Mouse (Mus musculus) kidney, postnatal 36 days (tissue): Measurements from ENCODE around the gene Znrd1as.
"Not testable (repeated sequence)": the region's sequence is repeated elsewhere in the genome, so short reads cannot be mapped to it uniquely, and the experiment has no call there.

Experiments used
- DNase-seq, 2 experiments: peaks; one replicate each; pipeline ENCODE4 v3.0.0; 2021 to 2022; ENCODE audit warnings: mixed read lengths in 2 of 2

Gene Znrd1as

DNA sequence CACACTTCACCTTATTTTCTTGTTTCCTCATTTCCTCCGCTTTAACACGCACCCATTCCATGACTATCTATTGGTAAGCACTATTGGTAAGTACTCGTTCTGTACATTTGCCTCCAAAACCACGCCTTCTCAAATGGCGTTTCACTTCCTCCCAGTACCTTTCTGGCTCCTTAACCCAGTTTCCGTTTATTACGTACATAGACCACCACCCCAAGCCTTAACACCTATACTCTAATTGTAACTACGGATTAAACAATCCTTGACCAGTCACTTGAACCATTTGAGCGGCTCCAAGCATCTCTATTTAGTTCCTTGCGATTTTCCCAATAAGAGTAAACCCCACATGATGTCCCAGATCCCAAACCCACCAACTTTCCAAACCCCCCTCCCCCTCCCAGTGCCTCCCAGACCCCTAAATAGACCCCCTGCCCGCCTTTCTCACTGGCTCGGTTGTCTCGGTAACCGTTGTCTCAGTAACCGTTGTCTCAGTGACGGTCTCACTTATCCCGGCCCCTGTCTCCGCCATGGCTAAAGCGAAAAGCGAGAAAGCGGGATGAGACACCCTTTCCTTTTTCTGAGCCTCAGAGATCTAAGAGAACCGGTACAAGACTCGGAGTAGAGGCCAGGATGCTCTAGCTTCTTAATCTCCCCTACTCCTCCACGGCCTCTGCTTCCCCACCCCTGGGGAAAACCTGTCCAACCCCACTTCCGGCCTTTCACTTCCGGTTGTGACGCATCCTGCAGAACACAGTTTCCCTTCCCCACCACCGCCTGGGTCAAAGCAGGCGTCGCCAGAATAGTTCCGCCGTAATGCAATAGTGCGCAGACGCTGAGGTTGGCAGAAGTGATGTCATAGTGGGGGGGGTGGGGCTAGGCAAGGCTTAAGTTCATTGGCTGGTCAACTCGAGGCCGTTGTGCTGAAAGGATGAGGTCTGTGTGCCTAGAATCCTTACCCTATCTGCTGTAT, 7.1 kb upstream of the Znrd1as start, which contains the start of gene Ppp1r11:
Gene Ppp1r11 (minus strand): TSS at position 761 of the 967 bp plus-strand sequence.
- peak; percentile 97 to 98 for DNase-seq

DNA sequence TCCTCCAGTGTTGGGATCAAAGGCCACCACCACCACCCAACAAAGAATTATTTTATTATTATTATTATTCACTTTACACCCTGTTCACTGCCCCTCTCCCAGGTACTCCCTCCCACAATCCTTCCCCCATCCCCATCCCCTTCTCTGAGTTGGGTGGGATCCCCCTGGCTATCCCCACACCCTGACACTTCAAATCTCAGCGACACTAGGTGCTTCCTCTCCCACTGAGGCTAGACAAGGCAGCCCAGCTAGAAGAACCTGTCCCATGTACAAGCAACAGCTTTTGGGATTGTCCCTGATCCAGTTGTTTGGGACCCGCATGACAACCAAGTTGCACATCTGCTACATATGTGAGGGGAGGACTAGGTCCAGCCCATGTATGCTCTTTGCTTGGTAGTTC, 5.8 kb upstream of the Znrd1as start:
- no peak for DNase-seq

DNA sequence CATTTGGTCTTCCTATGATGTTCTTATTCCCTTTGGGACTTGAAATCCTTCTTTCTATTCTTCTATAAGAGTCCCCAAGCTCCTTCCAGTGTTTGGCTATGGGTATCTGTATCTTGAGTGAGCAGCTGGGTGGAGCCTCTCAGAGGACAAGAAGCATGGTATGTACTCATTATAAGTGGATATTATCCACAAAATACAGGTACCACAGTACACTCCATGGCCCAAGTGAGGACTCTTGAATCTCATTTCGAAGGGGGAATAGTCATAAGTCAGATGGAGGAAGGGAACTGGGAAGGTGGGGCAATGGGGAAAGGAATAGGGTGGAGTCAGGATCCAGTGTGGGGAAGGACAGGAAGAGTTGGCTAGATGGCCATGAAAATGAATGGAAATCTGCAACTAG, 5.3 kb upstream of the Znrd1as start:
- DNase-seq, result no peak

DNA sequence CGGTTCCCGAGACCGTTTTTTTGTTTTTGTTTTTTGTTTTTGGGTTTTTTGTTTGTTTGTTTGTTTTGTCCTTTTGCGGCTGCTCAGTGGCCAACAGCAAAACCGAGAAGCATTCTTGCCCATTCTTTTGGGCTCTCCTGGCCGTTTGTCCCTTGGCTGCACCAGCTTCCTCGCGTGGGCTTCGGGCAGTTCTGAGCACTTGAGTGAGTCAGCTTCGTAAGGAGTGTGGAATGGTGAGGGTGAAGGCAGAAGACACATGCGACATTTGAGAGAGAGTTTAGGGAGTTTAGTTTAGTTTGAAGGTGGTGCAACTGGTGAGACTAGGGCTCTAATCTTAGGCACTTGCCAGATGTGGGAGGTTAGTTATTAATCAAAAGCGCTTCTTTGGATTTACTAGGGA, 492 bp downstream of the Znrd1as start:
- no peak for DNase-seq

DNA sequence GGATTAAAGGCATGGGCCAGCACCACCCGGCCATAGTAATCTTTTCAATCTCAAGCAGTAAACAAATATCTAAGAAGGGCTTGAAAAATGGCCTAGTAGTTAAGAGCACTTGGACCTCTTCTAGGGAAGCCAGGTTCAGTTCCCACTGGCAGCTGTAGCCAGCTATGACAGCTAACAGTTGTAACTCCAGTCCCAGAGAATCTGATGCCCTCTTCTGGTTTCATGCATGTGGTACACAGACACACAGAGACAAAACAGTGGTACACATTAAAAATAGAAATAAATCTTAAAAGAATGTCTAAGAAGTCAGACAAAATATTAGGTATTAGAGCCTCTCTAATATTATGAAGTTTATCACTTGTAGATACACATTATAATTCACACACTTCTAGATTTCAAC, 2.7 kb downstream of the Znrd1as start:
- DNase-seq, result no peak

DNA sequence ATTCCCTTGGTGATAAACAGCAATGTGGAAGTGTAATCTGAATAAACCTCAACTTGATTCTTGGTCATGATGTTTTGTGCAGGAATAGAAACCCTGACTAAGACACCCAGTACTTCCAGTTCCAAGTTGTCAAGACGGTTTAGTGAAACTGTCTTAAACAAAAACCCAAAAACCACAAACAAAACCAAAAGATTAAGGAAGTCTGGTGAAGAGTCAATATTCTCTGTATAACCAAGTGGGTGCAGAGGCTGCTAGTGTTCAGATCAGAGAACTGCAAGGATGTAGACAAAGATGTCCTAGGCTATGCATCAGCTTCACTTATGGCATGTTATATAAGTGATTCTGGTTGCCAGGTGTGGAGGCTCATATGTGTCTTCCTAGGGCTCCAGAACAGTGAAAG, 8.5 kb downstream of the Znrd1as start:
- no peak for DNase-seq

DNA sequence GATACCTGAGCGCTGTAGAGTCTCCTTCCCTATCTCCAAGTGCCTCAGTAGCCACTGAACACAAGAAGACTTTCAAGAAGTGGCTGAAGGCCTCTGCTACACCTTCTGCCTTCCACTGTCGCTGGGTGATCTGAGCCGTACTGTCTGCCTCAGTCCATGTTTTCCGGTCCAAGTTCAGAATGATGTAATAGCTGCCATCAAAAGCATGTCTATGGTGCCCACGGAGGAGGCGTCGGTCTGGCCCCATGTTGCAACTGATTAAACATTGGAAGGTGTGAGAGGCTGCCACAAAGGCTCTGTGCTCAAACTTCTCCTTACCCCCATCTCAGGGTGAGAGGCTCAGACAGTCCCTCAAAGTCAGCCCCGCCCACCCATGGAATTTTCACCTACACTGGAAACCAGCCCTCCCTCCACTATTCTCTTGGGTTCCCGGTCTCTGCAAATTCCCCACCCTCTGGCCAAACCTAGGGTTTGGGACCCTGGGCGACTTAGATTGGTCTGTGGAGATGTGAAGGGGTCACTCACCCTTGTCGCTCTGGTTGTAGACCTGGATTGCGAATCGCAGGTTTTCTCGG, 12.0 kb downstream of the Znrd1as start:
- DNase-seq, result no peak

DNA sequence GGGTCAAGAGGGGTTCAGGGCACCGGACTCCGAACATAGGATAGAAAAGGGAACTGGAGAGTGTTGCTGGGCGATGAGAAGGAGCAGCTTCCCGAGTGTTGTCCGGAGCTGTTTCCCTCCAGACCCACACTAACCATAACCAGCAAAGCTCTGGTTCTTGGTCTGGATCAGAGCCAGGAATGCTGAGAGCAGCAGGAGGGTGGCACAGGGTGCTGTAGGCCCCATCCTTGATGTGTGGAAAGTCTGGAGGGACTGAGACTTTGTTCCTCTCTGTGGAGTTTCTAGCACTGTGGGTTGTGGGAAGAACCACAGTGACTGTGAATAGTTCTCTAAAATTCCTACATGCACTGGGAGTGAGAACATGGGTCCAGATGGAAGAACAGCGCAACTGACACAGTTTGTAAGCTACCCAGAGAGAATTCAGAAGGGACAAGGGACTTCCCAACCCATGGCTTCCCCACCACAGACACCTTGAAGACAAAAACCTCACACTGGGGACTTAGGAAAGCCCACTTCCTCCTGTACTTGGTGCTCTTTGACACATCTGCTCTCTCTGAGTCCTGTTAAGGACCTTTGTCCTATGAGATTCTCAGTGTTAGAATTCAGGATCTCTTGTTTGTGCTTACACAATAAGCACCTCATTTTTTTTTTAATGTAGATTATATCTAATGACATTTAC, 12.9 kb downstream of the Znrd1as start:
- no peak for DNase-seq

DNA sequence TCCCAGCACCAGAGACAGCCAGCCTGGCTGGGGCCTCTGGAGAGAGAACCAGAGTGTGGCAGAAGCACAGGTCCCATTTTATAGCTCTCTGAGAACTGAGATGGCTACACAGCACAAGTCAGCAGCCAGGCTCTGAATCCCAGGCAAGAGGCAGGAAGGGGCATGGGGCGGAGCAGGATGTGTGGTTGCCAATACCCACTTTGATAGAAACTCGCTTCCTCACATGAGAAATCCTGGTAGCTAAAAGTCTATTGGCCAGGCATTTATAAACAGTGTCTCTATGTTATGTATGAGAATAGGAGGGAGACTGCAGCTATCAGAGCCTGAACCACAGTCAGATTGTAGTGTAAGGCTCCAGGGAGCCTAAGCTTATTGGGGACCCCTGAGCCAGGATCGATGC, 14.4 kb downstream of the Znrd1as start:
- DNase-seq, result no peak

DNA sequence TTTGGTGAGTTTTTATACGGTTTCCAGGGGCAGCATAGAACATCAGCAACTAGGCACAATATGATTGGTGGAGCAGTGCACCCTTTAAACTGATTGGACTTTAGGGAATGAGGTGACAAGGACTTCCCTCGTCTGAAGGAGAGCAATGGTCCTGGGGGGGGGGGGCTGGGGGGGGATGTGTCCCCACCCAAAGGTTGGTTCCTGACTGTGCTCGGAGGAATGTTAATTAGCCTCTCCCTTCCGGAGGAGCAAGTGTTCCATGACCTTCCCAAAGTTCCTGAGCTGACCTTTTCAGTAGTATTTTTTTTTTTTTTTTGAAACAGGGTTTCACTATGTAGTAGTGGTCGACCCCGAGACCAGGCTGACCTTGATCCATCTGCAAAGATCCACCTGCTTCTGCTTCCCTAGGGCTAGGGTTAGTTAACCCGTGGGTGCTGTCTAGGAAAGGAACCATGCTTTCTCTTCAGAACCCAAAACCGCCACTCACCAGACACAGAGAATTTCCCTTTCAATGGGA, 14.9 kb downstream of the Znrd1as start:
- no peak for DNase-seq

DNA sequence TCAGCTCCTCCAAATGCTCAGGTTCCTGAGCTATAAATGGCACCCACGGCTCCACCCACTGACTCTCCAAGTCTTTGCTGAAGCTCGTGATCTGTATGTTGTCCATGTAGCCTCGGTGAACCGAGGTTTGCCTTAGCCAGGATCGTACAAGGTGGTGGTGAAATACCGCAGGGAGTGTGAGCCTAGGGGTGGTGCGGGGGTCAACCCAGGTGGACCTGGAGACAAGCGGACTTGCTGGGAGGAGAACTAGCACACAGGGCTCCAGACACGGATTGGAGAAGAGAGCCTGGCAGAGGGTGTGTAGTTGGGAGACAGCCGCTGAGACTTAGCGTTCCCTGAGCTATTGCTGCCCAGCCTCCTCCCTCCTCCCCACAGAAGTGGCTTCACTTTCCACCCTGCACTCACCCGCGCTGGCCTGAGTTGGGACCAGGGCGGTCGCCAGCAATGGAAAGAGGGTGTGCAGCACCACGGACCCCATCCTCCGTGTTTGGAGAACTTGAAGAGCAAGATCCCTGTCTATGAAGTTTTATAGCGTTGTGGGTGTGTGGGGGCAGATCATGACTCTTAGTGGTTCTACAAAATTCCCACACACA, 22.9 kb downstream of the Znrd1as start, which contains the start of gene 2410137M14Rik:
Gene 2410137M14Rik (minus strand): TSS at position 17 of the 593 bp plus-strand sequence.
- DNase-seq, result no peak

DNA sequence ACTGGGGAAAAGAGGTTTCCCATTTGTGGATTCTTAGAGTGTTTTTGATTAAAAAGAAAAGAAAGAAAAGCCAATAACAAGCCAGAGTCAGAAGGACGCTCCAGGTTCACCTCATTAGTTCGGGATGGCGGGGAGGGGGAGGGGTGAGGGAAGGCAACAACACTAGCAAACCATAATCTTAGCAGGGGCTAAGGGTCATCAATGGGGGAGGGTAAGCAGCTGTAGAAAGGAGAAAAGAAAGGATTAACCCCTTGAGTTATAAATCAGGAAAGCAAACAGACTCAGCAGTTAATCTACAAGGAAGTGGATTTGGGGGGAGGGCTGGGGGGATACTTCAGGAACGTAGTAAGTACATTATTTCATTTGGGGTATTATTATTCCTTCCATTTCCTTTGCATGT, 23.5 kb downstream of the Znrd1as start:
- no peak for DNase-seq

DNA sequence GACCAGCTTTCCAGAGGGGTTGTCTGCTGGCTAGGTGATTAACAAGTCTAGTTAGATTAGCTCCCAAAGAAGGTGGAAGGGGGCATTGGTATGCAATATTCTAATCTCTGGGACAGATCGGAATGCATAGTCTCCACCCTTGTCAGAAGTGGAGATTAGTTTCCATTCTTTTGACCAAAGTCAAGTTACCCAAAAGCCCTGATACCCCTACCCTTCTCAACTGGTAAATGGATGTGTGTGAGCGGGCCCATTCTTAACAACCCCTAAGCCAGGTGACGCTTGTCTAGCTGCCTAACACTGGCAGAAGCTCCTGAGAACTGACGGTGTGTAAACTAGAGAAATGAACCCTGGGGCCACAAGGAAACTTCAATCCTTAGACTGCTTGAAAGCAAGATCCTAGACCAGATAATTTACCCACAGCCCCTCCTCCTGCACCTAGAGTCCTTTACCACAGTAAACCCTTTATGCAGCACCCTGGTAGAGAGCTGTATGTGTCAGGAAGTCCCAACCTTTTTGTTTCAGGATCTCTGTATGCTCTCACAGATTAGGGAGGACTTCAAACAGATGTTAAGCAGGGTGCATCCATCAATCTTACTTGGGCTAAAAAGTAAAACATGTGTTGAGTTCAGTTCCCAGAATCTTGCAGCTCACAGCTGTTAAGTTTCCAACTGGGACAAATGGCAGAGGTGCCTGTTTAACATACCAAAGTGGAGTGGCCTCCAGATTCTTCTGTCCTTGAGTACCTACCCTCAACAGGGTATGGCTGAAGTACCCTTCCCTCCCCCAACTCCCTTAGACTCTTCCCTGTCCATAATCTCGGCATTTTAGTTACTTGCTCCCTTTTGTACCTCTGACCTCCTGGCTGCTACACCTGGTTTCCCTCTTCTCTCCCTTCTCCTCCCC, 24.1 kb downstream of the Znrd1as start:
- DNase-seq, result no peak

DNA sequence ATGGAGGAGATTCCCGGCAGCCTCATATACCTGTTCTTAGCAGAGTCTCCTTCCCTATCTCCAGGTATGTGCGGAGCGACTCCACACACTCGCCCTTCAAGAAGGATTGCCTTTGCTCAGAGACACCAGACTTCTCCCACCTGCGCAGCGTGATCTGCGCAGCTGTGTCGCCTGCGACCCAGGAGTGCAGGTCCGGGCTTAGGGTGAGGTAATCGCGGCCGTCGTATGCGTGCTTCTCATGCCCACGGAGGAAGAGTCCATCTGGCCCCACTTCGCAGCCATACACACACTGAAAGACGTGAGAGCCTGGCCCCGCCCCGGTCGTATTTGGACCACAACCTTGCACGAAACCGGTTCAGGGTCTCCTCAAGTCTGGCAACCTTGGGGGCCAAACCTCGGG, 30.1 kb downstream of the Znrd1as start:
- DNase-seq, result no peak

DNA sequence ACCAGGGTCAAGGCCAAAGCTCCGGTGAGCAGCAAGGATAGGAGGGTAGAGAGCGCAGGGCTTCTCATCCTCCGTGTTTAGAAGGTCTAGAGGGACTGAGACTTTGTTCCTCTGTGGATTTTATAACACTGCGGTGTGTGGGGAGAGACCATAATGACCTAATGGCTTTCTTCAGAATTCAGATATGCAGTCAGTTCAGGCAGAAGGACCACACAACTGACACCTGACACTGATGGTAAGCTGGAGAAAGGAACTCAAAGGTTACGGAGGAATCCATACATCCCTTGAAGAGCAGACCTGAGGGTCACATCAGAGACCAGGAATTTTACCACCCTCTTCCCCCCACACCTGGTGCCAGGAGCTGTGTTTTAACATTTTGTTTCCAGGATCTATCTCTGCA, 31.0 kb downstream of the Znrd1as start, which contains the start of gene H2-M5:
Gene H2-M5 (minus strand): TSS at position 101 of the 400 bp plus-strand sequence.
- DNase-seq, result no peak

DNA sequence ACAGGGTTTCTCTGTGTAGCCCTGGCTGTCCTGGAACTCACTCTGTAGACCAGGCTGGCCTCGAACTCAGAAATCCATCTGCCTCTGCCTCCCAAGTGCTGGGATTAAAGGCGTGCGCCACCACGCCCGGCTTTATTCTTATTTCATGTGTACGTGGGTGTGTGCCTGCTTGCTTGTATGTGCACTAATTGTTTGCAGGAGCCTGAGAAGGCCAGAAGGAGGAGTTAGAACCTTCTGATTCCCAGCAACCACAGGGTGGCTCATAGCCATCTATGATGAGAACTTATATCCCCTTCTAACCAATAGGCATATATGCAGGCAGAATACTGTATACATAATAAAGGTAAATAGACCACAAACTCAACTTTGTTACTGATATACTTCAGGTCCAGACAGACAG, 32.2 kb downstream of the Znrd1as start:
- not testable (repeated sequence) for DNase-seq

DNA sequence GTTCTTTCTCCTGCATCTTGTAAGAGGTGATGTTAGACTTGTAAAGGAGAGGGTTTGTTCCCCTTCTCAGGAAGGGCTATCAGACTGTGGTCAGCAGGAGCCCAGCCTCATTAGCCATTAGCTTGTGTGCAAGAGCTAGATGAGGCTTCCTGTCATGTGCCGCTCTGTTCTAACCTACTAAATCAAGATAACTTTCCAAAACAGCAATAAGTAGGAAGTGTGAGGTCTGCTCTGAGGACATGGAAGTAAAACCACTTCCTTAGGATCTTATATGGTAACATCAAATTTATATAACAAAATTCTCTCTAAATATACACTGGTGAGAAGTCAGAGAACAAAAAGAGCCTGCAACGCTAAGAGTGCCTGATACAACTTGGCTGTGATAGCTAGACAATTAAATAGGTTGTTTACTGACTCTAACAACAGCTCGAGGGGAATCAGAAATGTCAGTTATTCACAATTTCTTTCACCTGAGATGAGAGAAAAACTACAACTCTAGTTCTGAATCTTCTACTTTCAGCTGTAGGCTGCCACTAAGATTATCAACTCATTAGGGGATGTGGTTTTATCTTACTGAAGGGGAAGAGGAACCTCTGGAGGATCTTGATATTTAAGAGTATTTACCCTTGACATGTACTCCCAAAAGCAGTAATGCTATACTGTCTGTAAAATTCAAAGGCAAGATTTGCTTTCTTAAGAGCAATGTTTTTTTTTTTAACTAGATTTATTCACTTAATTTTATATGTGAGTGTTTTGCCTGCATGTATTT, 34.1 kb downstream of the Znrd1as start:
- no peak for DNase-seq

DNA sequence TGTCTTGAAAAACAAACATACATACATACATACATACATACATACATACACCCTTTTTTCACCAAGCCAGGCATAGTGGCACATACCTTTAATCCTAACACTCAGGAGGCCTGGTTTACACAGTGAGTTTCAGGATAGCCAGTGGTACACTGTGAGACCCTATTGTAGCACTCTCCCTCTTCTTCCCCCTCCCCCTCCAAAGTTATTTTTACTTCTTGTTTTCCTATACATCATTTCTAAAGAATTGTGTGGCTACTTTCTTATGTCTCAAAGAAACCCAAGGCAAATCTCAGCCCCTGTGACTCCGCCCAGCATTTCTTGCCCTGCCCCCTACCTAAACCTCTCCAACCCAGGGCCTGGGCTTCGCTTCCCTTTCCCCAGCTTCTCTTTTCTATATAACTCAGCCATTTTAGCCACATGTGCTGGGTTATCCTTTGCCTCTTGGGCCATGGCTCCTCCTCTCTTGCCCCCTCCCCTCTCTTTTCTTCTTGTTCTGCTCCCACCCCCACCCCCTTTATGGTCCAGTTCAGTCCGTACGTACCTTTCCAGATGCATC, 35.5 kb downstream of the Znrd1as start:
- DNase-seq, result no peak

DNA sequence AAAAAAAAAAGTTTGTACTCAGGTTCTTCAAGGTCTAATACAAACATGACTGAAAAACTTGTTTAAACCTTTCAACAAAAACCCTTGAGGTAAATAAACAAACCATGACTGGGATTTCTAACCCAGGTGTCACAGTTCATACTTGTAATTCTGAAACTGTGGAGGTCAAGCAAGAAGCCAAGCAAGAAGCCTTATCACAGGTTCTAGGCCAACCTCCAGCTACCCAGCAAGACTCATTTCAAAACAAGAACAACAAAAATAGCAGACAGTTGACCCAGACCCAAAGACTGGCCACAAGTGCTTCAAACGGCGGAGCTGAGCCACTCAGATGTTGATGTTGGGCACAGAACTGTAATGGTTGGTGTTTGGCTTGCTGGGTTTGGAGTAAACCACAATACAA, 36.1 kb downstream of the Znrd1as start:
- DNase-seq, result no peak

DNA sequence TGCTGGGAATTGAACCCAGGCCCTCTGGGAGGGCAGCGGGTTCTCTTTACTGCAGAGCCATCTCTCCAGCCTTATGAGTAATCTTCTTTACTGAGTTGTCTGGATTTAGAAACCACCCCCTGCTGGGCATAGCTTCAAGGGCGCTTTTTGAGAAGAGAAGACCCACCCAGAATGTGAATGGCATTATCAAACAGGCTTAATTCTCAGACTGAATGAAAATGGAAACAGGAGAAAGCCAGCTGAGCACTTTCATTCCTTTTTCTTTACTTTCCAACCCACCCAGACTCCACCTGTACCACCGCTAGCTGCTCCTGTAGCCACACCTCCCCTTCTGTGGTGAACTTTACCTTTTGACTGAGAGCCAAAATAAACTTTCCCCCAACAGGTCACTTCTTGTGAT, 37.1 kb downstream of the Znrd1as start:
- DNase-seq, result no peak
